Mouse (Mus musculus): Measurements from ENCODE around the gene Ddah2.

Ddah2 gene

GRCm38 (mm10) chr17:35050126-35050750 lies 8.6 kb upstream of the Ddah2 start:
- DNase-seq (ENCODE audit: low spot score), result peak; percentile 62

GRCm38 (mm10) chr17:35051156-35052086 lies 7.4 kb upstream of the Ddah2 start:
- peak; percentile 32 for DNase-seq (ENCODE audit: low spot score)

GRCm38 (mm10) chr17:35052271-35052798 lies 6.5 kb upstream of the Ddah2 start:
- DNase-seq (ENCODE audit: low spot score), result no peak

- no peak for DNase-seq (ENCODE audit: low spot score)
Observed at GRCm38 (mm10) chr17:35055691-35056495, 2.9 kb upstream of the Ddah2 start.

GRCm38 (mm10) chr17:35057090-35057489 lies 1.7 kb upstream of the Ddah2 start:
- no peak for DNase-seq (ENCODE audit: low spot score)

GRCm38 (mm10) chr17:35058316-35058715 lies 519 bp upstream of the Ddah2 start:
- DNase-seq (ENCODE audit: low spot score), result no peak

GRCm38 (mm10) chr17:35060071-35060470 lies 1.2 kb downstream of the Ddah2 start:
- DNase-seq (ENCODE audit: low spot score), result no peak

GRCm38 (mm10) chr17:35060737-35061297 lies 2.0 kb downstream of the Ddah2 start:
- DNase-seq (ENCODE audit: low spot score), result no peak

- no peak for DNase-seq (ENCODE audit: low spot score)
Observed at GRCm38 (mm10) chr17:35061299-35061698, 2.5 kb downstream of the Ddah2 start.

- DNase-seq (ENCODE audit: low spot score), result no peak
Observed at GRCm38 (mm10) chr17:35063466-35063865, 4.6 kb downstream of the Ddah2 start.

GRCm38 (mm10) chr17:35064378-35064877 lies 5.6 kb downstream of the Ddah2 start:
- DNase-seq (ENCODE audit: low spot score), result no peak

GRCm38 (mm10) chr17:35064951-35065947 lies 6.4 kb downstream of the Ddah2 start, which contains the start of gene Ly6g6c:
Ly6g6c (plus strand) TSS chr17:35065388.
- no peak for DNase-seq (ENCODE audit: low spot score)

GRCm38 (mm10) chr17:35066084-35066483 lies 7.2 kb downstream of the Ddah2 start, which contains the start of gene Mpig6b:
Mpig6b (minus strand) TSS chr17:35066184.
- no peak for DNase-seq (ENCODE audit: low spot score)

GRCm38 (mm10) chr17:35068213-35068914 lies 9.5 kb downstream of the Ddah2 start:
- no peak for DNase-seq (ENCODE audit: low spot score)

- DNase-seq (ENCODE audit: low spot score), result no peak
Observed at GRCm38 (mm10) chr17:35070556-35071229, 11.9 kb downstream of the Ddah2 start.

- DNase-seq (ENCODE audit: low spot score), result no peak
Observed at GRCm38 (mm10) chr17:35071454-35071853, 12.6 kb downstream of the Ddah2 start.

- DNase-seq (ENCODE audit: low spot score), result no peak
Observed at GRCm38 (mm10) chr17:35074097-35074496, 15.3 kb downstream of the Ddah2 start.

GRCm38 (mm10) chr17:35076507-35077176 lies 17.8 kb downstream of the Ddah2 start, which contains the start of gene Ly6g6e:
Ly6g6e (plus strand) TSS chr17:35076902.
- DNase-seq (ENCODE audit: low spot score), result no peak
